Mouse (Mus musculus) yolk sac, embryonic 10.5 days (tissue): ENCODE data around the gene Mrpl17.
"Not testable (repeated sequence)": the region's sequence is repeated elsewhere in the genome, so short reads cannot be mapped to it uniquely, and the experiment has no call there.

Experiments used
- DNase-seq: peaks from one replicate; pipeline ENCODE4 v3.0.0-alpha.2; 2017; ENCODE audit warnings: low spot score

Mrpl17 gene

DNA sequence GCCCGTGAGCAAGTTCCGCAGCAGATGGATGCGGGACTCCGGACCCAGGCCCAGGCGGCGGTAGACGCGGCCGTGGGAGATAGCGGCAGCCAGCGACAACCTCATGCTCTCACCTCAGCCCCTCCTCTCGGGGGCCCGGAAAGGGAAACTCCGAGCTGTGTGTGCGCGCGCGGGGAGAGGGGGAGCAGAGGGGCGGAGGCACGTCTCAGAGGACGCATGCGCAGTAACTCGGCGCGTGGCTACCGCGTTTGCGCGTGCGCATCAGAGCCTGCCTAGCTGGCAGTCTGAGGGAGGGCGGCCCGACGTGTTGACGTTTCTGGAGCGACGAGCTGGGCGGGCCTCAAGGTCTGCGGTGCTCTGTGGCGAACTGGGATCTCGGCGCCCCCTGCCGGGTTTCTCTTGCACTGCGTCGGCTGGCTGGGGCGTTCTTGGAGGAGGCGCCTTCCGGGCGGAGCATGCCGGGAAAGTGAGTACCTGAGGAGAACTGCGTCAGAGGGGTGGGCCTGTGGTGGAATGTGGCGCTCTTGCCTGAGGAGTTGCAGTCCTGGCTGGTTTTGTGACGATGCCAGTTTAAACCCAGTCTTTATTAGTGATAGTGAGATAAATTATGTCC, at the start of gene Mrpl17:
Gene Mrpl17 (minus strand): TSS at position 223 of the 613 bp plus-strand sequence.
- DNase-seq = peak; percentile 100

DNA sequence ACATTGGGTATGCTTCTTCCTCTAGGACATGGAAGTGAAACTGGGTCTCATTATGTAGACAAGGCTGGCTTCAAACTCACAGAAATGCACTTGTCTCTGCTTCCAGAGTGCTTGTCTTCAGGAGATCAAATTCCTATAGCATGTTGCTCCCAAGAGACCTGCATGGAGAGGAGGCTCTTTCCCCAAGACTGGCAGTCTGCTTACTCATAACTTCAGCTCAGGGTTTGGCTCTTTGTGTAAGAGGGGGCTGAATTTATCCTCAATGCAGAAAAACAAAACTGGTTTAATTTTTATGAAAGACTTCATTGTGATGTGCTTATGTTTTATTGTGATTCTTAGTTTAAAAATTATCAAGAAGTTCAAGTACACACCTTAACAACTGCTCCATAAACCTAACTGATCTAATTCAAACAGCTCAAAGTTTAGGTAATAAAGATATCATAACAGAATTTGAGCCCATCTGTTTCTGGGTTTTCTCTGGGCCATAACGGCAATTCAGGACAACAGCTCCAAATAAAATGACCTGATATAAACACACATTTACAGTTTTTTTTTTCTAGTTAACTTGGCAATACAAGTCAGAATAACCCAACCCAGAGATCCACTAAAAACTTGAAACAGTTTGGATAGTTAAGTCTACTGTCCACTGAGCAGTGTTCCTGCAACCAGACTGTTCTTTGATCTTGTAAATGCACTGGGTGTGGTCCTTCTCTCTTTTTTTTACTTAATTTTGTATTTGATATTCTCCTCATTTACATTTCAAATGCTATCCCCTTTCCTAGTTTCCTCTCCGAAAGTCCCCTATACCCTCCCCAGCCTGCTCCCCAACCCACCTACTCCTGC, 45.0 kb upstream of the Mrpl17 start:
- DNase-seq = not testable (repeated sequence)

DNA sequence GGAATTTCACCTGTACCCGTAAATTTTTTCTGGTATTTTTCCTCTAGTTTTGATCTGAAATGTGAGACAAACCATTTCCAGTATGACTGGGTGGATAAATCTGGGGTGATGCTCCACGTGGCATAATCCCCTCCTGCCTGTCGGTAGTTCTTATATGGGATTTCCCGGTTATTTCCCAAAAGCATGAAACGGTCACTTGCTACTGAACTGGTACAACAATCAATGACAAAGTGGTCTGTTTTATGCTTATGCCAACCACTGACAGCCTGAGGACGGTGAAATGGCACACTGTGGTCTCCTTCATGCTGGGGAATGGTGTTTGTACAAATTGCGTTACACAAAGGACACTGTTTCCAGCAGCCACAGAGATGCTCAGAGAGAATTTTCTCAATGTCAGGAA, 13.4 kb upstream of the Mrpl17 start:
- DNase-seq = no peak

DNA sequence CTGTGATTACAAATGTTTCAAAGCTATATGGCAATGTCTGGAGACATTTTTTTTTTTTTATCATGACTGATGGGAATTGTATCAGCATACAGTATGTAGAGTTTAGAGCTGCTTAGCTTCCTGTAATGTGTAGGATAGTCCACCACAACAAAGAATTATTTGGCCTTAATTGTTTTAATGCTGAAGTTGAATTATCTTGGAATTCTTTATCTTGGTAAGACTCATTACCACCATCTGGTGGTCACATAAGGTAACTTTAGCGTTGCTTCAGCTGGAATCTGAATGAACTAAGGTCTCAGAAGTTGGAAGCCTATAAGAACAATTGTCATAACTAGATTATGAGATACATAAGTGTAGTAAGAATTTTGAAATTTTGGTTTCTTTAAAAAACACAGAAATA, 7.6 kb upstream of the Mrpl17 start:
- DNase-seq = no peak

DNA sequence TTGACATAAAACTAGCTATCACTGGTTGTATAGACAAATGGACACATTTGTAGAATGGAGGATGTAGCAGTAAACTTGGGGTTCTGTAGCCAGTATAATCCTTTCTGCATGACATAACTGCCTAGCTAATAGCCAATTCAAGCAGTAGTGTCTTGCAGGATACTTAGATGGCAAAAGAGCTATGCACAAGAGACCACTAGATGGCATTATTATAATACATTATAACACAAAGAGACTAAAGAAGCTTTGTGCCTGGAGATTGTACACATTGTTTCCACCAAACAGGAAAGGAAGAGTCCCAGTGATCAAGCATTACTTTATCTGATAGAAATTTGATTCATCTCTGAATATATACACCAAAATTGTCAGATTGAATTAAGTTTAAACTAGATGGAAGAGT, 5.8 kb upstream of the Mrpl17 start:
- DNase-seq = no peak

DNA sequence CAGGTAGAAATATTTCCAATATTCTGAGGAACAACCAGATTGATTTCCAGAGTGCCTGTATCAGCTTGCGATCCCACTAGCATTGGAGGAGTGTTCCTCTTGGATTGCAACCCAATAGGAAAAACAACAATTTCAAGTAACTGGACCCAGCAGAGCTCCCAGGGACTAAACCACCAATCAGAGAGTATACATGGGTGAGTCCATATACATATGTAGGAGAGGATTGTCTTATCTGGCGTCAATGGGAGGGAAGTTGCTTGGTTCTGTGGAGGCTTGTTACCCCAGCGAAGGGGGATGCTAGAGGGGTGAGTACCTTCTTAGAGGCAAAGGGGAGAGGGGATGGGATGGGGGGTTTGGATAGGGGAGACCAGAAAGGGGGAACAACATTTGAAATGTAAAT, 2.4 kb upstream of the Mrpl17 start:
- DNase-seq = no peak

DNA sequence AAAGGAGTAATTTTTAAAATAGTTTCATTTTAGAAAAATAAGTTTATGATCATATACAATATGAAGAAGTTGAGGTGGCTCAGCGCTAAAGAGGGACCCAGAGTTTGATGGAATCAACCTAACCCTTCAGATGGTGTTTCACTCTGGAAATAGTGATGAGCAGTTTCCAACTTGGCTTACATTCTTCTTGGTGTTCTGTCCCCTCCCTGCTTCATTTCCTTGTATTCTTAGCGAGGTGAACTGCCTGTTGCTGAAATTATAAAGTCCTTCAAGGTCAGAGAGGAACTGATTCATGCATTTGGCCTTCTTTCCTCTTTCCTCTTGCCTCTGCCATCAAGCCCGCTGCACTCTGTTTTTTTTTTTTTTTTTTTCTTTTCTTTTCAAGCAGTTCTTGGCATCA, 1.7 kb upstream of the Mrpl17 start:
- DNase-seq = no peak

DNA sequence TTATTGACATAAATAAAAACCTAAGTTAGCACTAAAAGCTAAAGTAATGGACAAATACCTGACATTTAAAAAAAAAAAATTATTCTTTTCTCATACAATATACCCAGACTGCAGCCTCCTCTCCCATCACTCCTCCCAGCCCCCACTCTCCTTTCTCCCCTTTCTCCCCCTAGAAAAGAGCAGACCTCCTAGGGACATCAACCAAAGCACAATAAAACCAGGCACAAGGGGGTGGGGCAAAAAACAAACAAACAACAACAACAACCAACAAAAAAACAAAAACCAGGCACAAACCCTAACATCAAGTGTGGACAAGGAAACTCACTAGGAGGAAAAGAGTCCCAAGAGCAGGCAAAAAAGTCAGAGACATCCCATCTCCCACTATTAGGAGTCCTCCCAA, 617 bp upstream of the Mrpl17 start:
- no peak for DNase-seq

DNA sequence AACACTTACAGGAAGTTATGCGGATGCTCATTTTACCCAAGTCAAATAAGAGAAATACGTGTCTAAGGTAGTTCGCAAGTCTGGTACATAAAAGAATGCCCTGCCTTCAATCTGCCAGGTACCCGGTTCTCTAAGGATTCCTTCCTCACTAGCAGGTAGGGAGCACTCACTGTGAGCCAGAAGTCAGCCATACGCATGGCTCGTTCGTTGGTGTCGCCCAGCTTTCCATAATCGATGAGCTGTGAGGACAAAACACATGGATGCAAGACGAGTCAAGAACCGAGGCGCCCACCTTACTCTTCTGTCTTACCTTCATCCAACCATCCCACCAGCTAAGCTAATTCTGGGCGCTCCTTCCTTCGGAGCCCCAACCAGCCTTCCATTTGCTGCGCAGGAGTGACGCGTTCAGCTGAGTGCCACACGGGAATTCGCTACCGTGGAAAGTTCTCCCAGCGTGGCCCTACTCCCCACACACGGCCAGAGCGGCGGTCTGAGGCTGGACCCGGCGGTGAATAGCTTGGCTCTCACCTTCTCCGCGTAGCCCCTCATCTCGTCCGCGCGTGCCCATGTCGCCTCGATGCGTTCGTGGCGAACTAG, 521 bp downstream of the Mrpl17 start:
- DNase-seq = no peak

DNA sequence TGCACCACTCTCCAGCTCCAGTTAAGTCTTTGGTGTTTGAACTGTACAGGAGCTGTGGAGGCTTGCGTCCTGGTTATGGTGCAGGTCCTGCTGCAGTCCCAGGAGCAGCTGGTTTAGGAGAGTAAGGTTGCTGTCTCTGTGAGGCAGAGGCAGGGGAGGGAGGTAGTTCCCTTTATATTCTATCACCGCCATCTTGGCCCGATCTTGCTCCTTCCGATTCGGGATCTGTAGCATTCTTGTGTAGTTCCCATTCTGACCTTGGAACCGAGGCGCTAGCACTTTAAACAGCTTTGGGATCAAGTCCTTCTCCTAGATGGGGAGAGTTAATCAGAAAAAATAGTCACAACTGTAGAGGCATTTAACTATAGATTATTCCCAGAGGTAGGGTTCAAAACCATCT, 1.1 kb downstream of the Mrpl17 start:
- DNase-seq = no peak

DNA sequence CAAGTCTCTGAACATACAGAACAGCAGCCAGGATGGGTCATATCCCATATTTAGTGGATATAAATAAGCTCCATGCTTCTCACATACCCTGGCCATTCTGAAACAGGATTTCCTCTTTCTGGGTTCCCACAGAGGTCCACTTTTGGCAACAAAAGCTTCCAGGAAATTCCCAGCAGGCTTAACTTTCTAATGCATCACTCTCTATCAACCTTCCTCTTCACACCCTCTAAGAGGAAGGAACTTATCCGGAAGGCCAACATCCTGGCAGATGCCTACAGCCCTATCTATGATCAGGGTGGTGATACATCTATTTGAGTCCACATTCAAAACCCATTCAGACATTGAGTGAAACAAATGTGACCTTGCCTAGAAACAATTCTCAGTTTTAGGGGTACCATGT, 2.5 kb downstream of the Mrpl17 start:
- no peak for DNase-seq

DNA sequence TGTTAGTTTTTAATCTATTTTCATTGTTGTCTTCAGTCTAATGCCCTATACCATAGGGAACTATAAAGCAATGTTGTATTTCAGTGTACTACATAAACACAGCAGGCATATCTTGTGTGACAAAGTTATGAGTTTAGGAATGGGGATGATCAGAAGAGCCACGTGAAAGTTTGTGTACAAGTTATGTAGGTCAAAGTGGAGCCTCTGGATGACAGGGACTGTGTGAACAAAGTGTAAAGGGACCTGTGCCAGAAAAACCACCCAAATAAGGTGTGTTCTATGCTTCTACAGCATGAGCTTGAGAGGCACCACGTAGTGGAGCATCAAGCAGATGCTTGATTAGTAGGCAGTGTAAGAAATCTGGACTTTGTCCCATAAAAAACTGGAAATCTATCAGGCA, 4.2 kb downstream of the Mrpl17 start:
- no peak for DNase-seq

DNA sequence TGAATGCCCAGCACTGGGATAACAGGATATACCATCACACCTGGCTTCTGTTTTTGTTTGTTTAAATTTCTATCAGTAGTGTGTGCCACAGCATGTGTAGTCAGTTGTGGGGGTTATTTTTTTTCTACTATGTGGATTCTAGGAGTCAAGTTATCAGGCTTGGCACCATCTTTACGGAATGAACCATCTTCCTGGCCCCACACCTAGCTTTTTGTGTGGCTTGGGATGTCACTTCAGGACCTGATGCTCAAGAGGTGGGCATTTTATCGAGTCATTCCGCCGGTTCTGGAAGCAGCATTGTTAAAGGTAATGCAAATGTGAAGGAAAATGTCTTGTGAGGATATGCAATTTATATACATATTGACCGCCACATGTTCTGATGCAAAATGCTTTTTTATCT, 4.8 kb downstream of the Mrpl17 start:
- no peak for DNase-seq

DNA sequence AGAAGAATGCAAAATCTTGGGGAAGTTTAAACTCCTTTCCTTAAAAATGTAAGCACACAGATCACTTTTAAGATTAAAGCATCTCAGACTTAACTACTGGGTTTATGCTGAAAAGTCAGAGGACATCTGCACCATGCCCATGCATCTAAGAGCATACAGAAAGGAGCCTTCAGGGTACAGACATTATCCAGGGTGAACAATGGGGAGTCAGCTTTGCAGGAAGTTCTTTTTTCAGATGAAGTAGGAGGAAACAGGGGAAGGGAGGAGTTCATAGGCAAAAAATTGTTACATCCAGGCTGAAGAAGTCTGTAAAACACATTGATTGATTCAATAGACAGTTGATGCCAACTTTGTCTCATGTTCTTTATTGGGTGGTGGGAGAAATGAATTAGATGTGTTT, 7.5 kb downstream of the Mrpl17 start:
- DNase-seq = no peak

DNA sequence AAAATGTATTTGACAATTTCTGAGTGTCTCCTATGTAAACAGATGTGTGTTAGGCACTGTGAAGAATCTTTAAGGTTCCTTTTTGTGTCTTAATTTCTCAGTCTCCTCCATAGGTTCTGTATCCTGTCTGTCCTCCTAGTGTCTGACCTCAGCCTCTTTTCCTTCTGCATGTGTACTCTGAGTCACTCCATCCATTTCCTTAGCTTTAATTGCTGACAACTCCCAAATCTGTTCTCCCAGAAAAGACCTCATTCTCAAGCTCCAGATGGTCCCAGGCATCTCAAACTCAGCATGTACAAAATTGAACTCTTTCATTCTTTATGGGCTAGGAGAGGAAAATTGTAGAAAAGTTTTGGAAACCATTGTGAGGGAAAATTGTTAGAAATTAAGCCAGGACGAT, 8.1 kb downstream of the Mrpl17 start:
- no peak for DNase-seq

DNA sequence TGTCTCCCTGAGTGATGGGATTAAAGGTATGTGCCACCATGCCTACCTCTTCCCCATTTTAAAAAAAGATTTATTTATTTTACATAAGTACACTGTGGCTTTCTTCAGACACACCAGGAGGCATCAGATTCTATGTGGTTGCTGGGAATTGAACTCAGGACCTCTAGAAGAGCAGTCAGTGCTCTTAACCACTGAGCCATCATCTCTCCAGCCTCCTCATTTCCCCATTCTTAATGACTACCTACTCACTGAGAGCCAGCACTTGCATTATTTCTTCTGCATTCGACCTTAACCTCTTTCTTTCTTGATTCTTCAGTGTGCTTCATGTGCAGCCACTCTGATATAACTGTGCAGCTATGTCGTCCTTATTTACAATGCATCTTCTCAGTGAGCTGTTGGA, 8.6 kb downstream of the Mrpl17 start:
- DNase-seq = no peak

DNA sequence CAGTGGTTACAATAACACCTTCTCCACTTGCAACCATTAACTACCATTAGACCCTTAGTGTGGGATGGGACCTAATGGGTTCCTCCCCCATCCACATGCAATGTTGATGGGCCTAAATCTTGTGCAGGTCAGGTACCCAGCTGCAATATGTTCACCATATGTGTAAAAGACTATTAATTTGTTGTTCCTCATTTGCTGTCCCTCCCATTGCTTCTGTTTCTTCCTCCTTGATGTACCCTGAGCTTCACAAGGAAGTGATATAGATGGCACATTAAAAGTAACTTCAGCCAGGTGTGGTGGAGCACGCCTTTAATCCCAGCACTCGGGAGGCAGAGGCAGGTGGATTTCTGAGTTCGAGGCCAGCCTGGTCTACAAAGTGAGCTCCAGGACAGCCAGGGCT, 13.9 kb downstream of the Mrpl17 start:
- no peak for DNase-seq

DNA sequence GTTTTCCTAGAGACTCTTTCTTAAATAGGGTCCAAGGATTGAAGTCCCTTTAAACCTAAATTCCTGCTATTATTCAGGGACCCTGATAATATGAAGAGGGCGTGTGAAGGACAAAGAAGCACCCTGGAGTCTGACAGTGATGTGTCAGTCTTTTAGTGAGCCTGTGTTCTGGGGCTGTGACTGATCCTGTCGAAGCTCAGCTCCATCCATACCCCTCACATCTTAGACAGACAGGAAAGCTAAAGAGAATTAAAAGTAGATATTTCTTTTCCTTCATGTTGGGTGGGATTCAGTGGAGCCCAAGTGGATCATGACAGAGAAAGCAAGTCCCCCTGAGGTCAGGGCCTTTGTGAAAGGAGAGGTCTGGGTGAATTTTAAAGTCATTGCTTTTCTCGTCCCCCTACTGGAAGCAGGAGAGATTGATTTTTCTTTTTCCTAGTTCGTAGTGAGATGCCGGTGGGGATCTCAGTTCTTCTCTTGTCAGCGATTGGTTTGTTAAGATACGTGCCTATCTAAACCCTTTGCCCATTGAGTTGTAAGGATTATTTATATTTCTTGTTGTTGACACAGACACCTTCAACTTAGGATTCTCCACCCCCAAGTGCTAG, 15.0 kb downstream of the Mrpl17 start:
- no peak for DNase-seq

DNA sequence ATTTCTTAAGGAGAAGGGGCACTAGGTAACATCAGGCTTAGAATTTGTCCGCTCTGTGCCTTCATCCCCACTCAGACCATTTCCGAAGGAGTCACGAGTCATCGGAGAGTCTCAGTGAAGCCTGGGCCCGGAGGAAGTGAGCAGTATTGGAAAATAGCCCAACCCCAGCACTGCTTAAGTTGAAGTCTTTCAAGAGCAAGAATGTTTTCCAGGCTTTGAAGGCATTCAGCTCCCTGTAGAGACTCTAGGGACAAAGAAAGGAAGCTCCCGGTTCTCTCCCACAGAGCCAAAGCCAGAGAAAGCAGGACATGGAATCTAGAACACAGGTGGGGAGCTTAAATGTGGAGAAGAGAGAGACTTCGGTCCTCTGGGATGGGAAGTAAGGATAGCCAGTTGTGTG, 17.2 kb downstream of the Mrpl17 start:
- DNase-seq = no peak

DNA sequence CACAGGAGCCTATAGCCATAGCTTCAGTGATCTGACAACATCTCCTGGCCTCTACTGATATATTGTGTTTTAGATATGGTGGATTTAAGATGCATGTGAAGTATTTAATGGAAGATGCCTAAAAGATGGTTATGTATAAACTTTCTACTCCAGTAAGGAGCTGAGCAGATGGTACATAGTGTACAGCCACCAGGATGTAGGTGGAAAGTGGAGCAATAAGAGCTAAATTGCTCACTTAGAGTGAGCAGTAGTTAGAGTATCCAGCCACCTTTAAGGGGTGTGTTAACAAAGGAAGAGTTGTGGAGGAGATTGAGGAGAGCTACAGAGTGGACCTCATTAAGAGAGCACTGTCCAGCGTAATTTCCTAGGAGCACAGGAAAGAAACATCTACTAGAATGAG, 19.8 kb downstream of the Mrpl17 start:
- DNase-seq = no peak

DNA sequence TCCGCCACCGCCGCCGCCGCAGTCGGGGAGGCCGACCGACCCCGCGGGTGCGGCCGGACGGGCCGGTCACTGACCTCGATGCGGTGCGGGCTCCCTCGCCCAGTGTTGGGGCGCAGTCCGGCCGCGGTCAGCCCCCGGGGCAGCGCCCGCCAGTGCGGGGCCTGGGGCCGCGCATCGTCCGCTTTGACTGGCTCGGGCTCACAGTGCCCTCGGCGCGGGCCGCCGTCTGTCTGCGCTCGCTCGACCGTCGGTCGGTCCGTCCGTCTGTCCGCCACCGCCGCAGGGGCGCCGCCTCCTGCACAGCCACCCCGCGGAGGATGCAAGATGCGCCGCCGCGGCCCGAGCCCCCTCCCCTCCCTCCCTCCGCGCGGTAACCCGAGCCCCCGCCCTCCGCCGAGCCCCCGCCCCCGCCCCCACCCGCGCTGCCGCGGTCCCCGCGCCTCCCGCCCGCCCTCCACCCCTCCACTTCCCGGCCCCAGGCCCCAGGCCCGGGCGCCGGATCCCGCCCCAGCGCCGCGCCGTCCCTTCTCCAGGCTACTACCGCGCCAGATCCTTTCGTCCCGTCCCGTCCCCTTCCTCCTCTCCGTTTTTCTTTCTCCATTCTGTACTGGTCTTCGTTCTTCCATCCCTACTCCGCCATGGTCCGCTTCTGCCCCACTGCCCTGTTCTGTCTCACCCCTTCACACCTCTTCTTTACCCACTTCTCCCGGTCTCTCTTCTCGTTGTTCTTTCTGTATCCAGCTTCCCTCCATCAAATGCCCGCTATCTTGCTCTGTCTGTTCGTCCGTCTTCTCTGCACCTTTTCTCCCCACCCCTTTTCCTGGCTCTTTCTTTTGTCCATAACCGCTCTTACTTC, 23.4 kb downstream of the Mrpl17 start, which contains the start of gene Dchs1:
Gene Dchs1 (minus strand): TSS at position 370 of the 856 bp plus-strand sequence.
- DNase-seq = peak; percentile 60
